Mouse (Mus musculus) heart, postnatal 36 days (tissue): ENCODE data around the gene Rtn4ip1. TPM values are rescaled to one million over a fixed set of nuclear protein-coding genes. Genes with fewer than 3 reads are reported as not detected.

Experiments
- DNase-seq, 2 experiments: peaks; one replicate each; pipeline ENCODE4 v3.0.0; 2021 to 2022
- intact Hi-C: fragments of 180-260 bp; cut with DNase I; formaldehyde crosslinking; loops from one replicate; pipeline ENCODE4 v1.15.1; 2025
- total RNA-seq, 2 experiments: library from RNA; stranded (reverse); gene quantifications; 2 replicates each; pipeline ENCODE4 v1.2.3; 2021

The Rtn4ip1 gene
- total RNA-seq = 10 to 100 TPM; 58.5 to 65.3 TPM

- DNase-seq = peak; percentile 94
- intact Hi-C loops = no loop called here
These were observed at the start of gene Rtn4ip1, which contains the start of gene Qrsl1 for GRCm38 (mm10) chr10:43901578-43902194. Gene Rtn4ip1 (plus strand): TSS chr10:43901807. Gene Qrsl1 (minus strand): TSS chr10:43901745.

GRCm38 (mm10) chr10:43851898-43852297 lies 49.7 kb upstream of the Rtn4ip1 start:
- DNase-seq = no peak
- intact Hi-C loops = no loop called here

- intact Hi-C loops = no loop called here
- no peak for DNase-seq
These were observed 45.7 kb upstream of the Rtn4ip1 start for GRCm38 (mm10) chr10:43855916-43856315.

GRCm38 (mm10) chr10:43856351-43856750 lies 45.3 kb upstream of the Rtn4ip1 start:
- intact Hi-C loops = no loop called here
- no peak for DNase-seq

- peak; percentile 15 to 58 for DNase-seq
- intact Hi-C loops = loop anchor here (1.0 kb wide), 1 partner anchor 295 kb away; no protein-coding TSS in a partner anchor
These were observed 30.9 kb upstream of the Rtn4ip1 start for GRCm38 (mm10) chr10:43870752-43871151.

- DNase-seq = no peak
- intact Hi-C loops = no loop called here
These were observed 30.1 kb upstream of the Rtn4ip1 start for GRCm38 (mm10) chr10:43871458-43871857.

GRCm38 (mm10) chr10:43887676-43888075 lies 13.9 kb upstream of the Rtn4ip1 start:
- no peak for DNase-seq
- intact Hi-C loops = no loop called here

- intact Hi-C loops = no loop called here
- no peak for DNase-seq
These were observed 12.6 kb upstream of the Rtn4ip1 start for GRCm38 (mm10) chr10:43888976-43889375.

GRCm38 (mm10) chr10:43892971-43893370 lies 8.6 kb upstream of the Rtn4ip1 start:
- intact Hi-C loops = no loop called here
- no peak for DNase-seq

GRCm38 (mm10) chr10:43896065-43896464 lies 5.5 kb upstream of the Rtn4ip1 start:
- intact Hi-C loops = no loop called here
- no peak for DNase-seq

- intact Hi-C loops = no loop called here
- no peak for DNase-seq
These were observed 3.3 kb upstream of the Rtn4ip1 start for GRCm38 (mm10) chr10:43898276-43898675.

- intact Hi-C loops = no loop called here
These were observed 580 bp upstream of the Rtn4ip1 start for GRCm38 (mm10) chr10:43900883-43901570.

GRCm38 (mm10) chr10:43904569-43904968 lies 3.0 kb downstream of the Rtn4ip1 start:
- intact Hi-C loops = no loop called here
- no peak for DNase-seq

More at GRCm38 (mm10) chr10:43900883-43901570, 580 bp upstream of the Rtn4ip1 start:
- DNase-seq = no peak

GRCm38 (mm10) chr10:43910032-43910872 lies 8.6 kb downstream of the Rtn4ip1 start:
- no peak for DNase-seq
- intact Hi-C loops = no loop called here

- no peak for DNase-seq
- intact Hi-C loops = no loop called here
These were observed 9.2 kb downstream of the Rtn4ip1 start for GRCm38 (mm10) chr10:43910873-43911142.

GRCm38 (mm10) chr10:43912236-43912635 lies 10.6 kb downstream of the Rtn4ip1 start:
- intact Hi-C loops = no loop called here

GRCm38 (mm10) chr10:43916181-43916580 lies 14.6 kb downstream of the Rtn4ip1 start:
- intact Hi-C loops = no loop called here
- DNase-seq = no peak

More at GRCm38 (mm10) chr10:43912236-43912635, 10.6 kb downstream of the Rtn4ip1 start:
- no peak for DNase-seq

- no peak for DNase-seq
- intact Hi-C loops = no loop called here
These were observed 15.1 kb downstream of the Rtn4ip1 start for GRCm38 (mm10) chr10:43916737-43917136.

- intact Hi-C loops = loop anchor here (1.0 to 2.0 kb wide), 2 partner anchors 196 to 344 kb away; no protein-coding TSS in a partner anchor
- DNase-seq = peak; percentile 71 to 82
These were observed 17.3 kb downstream of the Rtn4ip1 start for GRCm38 (mm10) chr10:43918696-43919608.

GRCm38 (mm10) chr10:43923096-43923495 lies 21.5 kb downstream of the Rtn4ip1 start:
- intact Hi-C loops = no loop called here
- no peak for DNase-seq
